Mouse (Mus musculus) forebrain, postnatal 0 days (tissue): Measurements from ENCODE around the gene Slc8b1. TPM values are rescaled to one million over a fixed set of nuclear protein-coding genes. Genes with fewer than 3 reads are reported as not detected.

ENCODE experiments used
- ATAC-seq: fragments of 200-750 bp; cut with Nextera tagmentation; 2 replicates; pipeline ENCODE4 v1.8.0; 2017; ENCODE audit warnings: mild to moderate bottlenecking, moderate library complexity
- DNase-seq: peaks from one replicate; pipeline ENCODE4 v3.0.0-alpha.2; 2015
- H3K27ac ChIP-seq: fragments of 300-500 bp; sonication (generic); 2 replicates; pipeline ENCODE4 v1.5.1; 2014; ENCODE audit warnings: low read depth, mild to moderate bottlenecking, antibody characterized with exemption, low read length, moderate library complexity, mixed read lengths
- H3K27me3 ChIP-seq: fragments of 300-500 bp; sonication (generic); 2 replicates; pipeline ENCODE4 v1.6.1; 2014; ENCODE audit warnings: mild to moderate bottlenecking, low read length, mixed read lengths; ENCODE audit not compliant: insufficient read depth
- H3K36me3 ChIP-seq: fragments of 300-500 bp; sonication (generic); 2 replicates; pipeline ENCODE4 v1.6.1; 2014; ENCODE audit warnings: mild to moderate bottlenecking, moderate library complexity; ENCODE audit not compliant: insufficient read depth
- H3K4me1 ChIP-seq: fragments of 300-500 bp; sonication (generic); 2 replicates; pipeline ENCODE4 v1.6.1; 2014; ENCODE audit warnings: antibody characterized with exemption; ENCODE audit not compliant: insufficient read depth
- H3K4me2 ChIP-seq: fragments of 300-500 bp; sonication (generic); 2 replicates; pipeline ENCODE4 v1.6.1; 2014; ENCODE audit warnings: low read depth, mild to moderate bottlenecking, moderate library complexity
- H3K4me3 ChIP-seq: fragments of 300-500 bp; sonication (generic); 2 replicates; pipeline ENCODE4 v1.5.1; 2014; ENCODE audit warnings: low read depth, low read length, mixed read lengths
- H3K9ac ChIP-seq: fragments of 300-500 bp; sonication (generic); 2 replicates; pipeline ENCODE4 v1.6.1; 2014; ENCODE audit warnings: mild to moderate bottlenecking
- H3K9me3 ChIP-seq: fragments of 300-500 bp; sonication (generic); 2 replicates; pipeline ENCODE4 v1.6.1; 2016; ENCODE audit warnings: low read length
- CTCF ChIP-seq: sonication (generic); IDR thresholded peaks from 2 replicates; pipeline ENCODE4 v1.5.1; 2016; ENCODE audit warnings: antibody characterized with exemption, control low read depth, low read depth
- WGBS: fragments of 180-500 bp; shearing (Covaris S2); extraction: QIAGEN DNeasy Blood & Tissue Kit; methylation state at CpG from one replicate; pipeline ENCODE4 v1.1.7; 2014; 5-methylcytosine and 5-hydroxymethylcytosine counted together
- polyA plus RNA-seq: library from polyadenylated mRNA; unstranded; fragments of >200 nt; fragmentation: Nextera tagmentation; extraction: Ambion mirVana; gene quantifications from 2 replicates; pipeline ENCODE4 v1.2.1, GENCODE M21; 2015
- total RNA-seq: library from RNA; depleted of rRNA; stranded (reverse); fragments of >200 nt; gene quantifications from 2 replicates; pipeline ENCODE4 v1.2.3, GENCODE M21; 2014

Slc8b1 gene
- total and polyA plus RNA-seq, 2 experiments from 2014 or later, result 2.0 to 4.9 TPM

- WGBS, result 75% methylated on average over 9 of the region's 9 CpGs
- DNase-seq, result no peak
These were observed 49.2 kb downstream of the Slc8b1 start for GRCm38 (mm10) chr5:120560129-120560615.

GRCm38 (mm10) chr5:120560616-120561311 is 49.8 kb downstream of the Slc8b1 start:
- H3K4me3 ChIP-seq, result no peak overlapping the region
- DNase-seq (no peak), ATAC-seq (peak; percentile 68)
- no peak overlapping the region for H3K4me2 ChIP-seq
- H3K27ac ChIP-seq, result no peak overlapping the region; the same call in 1 of the 2 replicates
- peaks cover 8% of the 10 kb centered on the region; the same call in 1 of the 2 replicates for H3K36me3 ChIP-seq
- no peaks in the 10 kb centered on the region for H3K9me3 ChIP-seq
- no peaks in the 10 kb centered on the region for H3K27me3 ChIP-seq
- no peak overlapping the region for H3K9ac ChIP-seq
- no peaks in the 10 kb centered on the region for H3K4me1 ChIP-seq
- TF ChIP-seq CTCF, result no peak
- 20% methylated on average over 16 of the region's 16 CpGs for WGBS

More at GRCm38 (mm10) chr5:120560129-120560615, 49.2 kb downstream of the Slc8b1 start:
- no peak for TF ChIP-seq CTCF
- Histone ChIP-seq H3K9me3 (no peaks in the 10 kb centered on the region), H3K27me3 (no peaks in the 10 kb centered on the region), H3K36me3 (peaks cover 14% of the 10 kb centered on the region; the same call in 1 of the 2 replicates), H3K4me3 (no peak overlapping the region), H3K27ac (no peak overlapping the region), H3K4me1 (no peaks in the 10 kb centered on the region), H3K9ac (no peak overlapping the region), H3K4me2 (no peak overlapping the region)
- ATAC-seq, result no peak

GRCm38 (mm10) chr5:120562956-120563913 is 52.3 kb downstream of the Slc8b1 start:
- no peak for DNase-seq
- no peak overlapping the region for H3K4me3 ChIP-seq
- WGBS, result 63% methylated on average over 28 of the region's 28 CpGs
- ATAC-seq, result no peak
- H3K27me3 ChIP-seq, result no peaks in the 10 kb centered on the region
- peaks cover 14% of the 10 kb centered on the region for H3K4me1 ChIP-seq
- H3K27ac ChIP-seq, result no peak overlapping the region; the same call in 1 of the 2 replicates
- TF ChIP-seq CTCF, result no peak
- H3K36me3 ChIP-seq, result no peaks in the 10 kb centered on the region
- H3K4me2 ChIP-seq, result no peak overlapping the region
- H3K9me3 ChIP-seq, result no peaks in the 10 kb centered on the region
- no peak overlapping the region for H3K9ac ChIP-seq

GRCm38 (mm10) chr5:120563914-120564311 is 52.9 kb downstream of the Slc8b1 start:
- no peak for ATAC-seq
- no peak for TF ChIP-seq CTCF

GRCm38 (mm10) chr5:120565171-120565905 is 54.4 kb downstream of the Slc8b1 start:
- Histone ChIP-seq H3K27me3 (no peaks in the 10 kb centered on the region), H3K4me2 (no peak overlapping the region), H3K4me1 (peaks cover 23% of the 10 kb centered on the region), H3K9me3 (no peaks in the 10 kb centered on the region), H3K9ac (no peak overlapping the region), H3K27ac (peak overlapping the region; percentile 66), H3K36me3 (no peaks in the 10 kb centered on the region), H3K4me3 (no peak overlapping the region)
- no peak for TF ChIP-seq CTCF
- 19% methylated on average over 15 of the region's 15 CpGs for WGBS
- 0 out of 2 replicates have a peak, but pooled peaks have one; percentile 18 for ATAC-seq
- DNase-seq, result no peak

More at GRCm38 (mm10) chr5:120563914-120564311, 52.9 kb downstream of the Slc8b1 start:
- H3K27ac ChIP-seq, result no peak overlapping the region
- DNase-seq, result no peak
- peaks cover 21% of the 10 kb centered on the region for H3K4me1 ChIP-seq
- no peaks in the 10 kb centered on the region for H3K27me3 ChIP-seq
- H3K4me2 ChIP-seq, result no peak overlapping the region
- H3K9ac ChIP-seq, result no peak overlapping the region
- H3K4me3 ChIP-seq, result no peak overlapping the region
- H3K9me3 ChIP-seq, result no peaks in the 10 kb centered on the region
- no peaks in the 10 kb centered on the region for H3K36me3 ChIP-seq
- WGBS, result 50% methylated on average over 4 of the region's 4 CpGs

- H3K9me3 ChIP-seq, result no peaks in the 10 kb centered on the region
- no peaks in the 10 kb centered on the region for H3K27me3 ChIP-seq
- H3K4me1 ChIP-seq, result peaks cover 26% of the 10 kb centered on the region
- no peak overlapping the region for H3K9ac ChIP-seq
- no peak for TF ChIP-seq CTCF
- ATAC-seq (peak; percentile 77), DNase-seq (peak; percentile 84)
- 15% methylated on average over 5 of the region's 5 CpGs for WGBS
- no peaks in the 10 kb centered on the region for H3K36me3 ChIP-seq
- H3K4me3 ChIP-seq, result no peak overlapping the region
- H3K27ac ChIP-seq, result peak overlapping the region; percentile 77
- no peak overlapping the region for H3K4me2 ChIP-seq
These were observed 55.1 kb downstream of the Slc8b1 start for GRCm38 (mm10) chr5:120566101-120566500.
